Mouse (Mus musculus) megakaryocyte progenitor cell, adult 5-6 weeks (primary cell): Measurements from ENCODE around the gene Ppp5c. TPM values are rescaled to one million over a fixed set of nuclear protein-coding genes. Genes with fewer than 3 reads are reported as not detected.
A peak's percentile ranks its signal among the peaks of the same experiment; 100 is the strongest.

Experiments used
- ATAC-seq: replicated peaks from 2 replicates; pipeline ENCODE4 v1.8.0; 2016; ENCODE audit warnings: mild to moderate bottlenecking, moderate TSS enrichment, inconsistent platforms; ENCODE audit not compliant: poor library complexity
- total RNA-seq, 2 experiments: library from RNA; stranded (forward) in 1 of 2; stranded (reverse) in 1 of 2; fragments of 157-497, 149-512 nt in 1 of 2; fragments of 200-1000 nt in 1 of 2; gene quantifications; 2 replicates each; pipeline versions ENCODE4 v1.2.3 to v1.2.4; 2015 to 2017

Ppp5c gene
- total RNA-seq, 2 experiments from 2014 or later = 68.3 to 80.5 TPM

GRCm38 (mm10) chr7:17019426-17020166 lies 8.1 kb downstream of the Ppp5c start:
- ATAC-seq = peak; percentile 8; the same call in 1 of the 2 replicates

DNA sequence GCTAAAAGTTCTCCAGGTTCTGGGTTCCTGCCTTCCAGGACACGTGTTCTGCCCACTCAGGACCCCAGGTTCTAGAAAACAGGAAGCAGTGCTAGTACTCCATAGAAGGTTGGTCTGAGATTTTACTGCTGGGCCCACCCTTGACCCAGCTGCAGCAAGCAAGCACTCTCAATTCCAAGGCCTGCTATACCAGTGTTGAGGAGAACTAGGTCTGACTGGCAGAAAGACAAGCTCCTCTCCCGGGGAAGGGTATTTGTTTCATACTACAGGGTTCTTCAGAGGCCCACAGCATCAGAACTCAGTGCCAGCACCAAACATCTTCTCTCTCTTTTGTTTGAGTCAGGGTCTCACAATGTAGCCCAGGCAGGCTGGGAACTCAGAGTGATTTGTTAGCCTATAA lies 9.8 kb downstream of the Ppp5c start:
- no peak for ATAC-seq

GRCm38 (mm10) chr7:17017036-17017435 lies 10.7 kb downstream of the Ppp5c start:
- ATAC-seq = peak; percentile 87

- no peak for ATAC-seq
Measured at GRCm38 (mm10) chr7:17015381-17015780, 12.3 kb downstream of the Ppp5c start.

DNA sequence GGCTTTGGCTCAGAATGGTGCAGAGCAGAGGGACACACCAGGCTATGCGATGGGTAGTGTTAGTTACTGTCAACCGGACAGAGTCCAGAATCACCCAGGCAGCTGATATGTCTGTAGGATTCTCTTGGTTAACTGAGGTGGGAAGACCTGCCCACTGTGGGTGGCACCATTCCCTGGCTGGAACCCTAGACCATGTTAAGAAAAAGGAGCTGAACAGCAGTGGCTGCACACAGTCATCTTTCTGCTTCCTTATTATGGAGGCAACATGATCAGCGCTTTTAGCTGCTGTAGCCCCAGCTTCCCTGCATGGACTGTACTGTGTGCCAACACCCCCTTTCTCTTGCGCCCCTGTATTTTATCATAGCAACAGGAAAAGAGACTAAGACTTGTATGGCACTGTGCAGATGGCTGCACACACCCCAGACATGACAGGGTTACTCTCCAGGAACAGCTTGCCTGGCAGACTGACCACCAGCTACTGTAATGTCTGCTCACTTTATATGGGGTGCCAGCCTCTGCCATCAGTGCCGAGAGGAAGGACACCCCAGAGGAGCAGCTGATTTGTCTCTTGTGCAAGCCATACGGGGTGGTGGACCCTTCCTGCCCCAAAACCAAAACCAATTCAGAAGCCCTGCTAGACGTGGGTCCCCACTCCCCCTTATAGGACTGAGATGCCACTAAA lies 15.7 kb downstream of the Ppp5c start:
- no peak for ATAC-seq

GRCm38 (mm10) chr7:17010010-17010347 lies 17.7 kb downstream of the Ppp5c start:
- ATAC-seq = no peak

GRCm38 (mm10) chr7:17009326-17010009 lies 18.3 kb downstream of the Ppp5c start:
- peak; percentile 42; the same call in 1 of the 2 replicates for ATAC-seq

DNA sequence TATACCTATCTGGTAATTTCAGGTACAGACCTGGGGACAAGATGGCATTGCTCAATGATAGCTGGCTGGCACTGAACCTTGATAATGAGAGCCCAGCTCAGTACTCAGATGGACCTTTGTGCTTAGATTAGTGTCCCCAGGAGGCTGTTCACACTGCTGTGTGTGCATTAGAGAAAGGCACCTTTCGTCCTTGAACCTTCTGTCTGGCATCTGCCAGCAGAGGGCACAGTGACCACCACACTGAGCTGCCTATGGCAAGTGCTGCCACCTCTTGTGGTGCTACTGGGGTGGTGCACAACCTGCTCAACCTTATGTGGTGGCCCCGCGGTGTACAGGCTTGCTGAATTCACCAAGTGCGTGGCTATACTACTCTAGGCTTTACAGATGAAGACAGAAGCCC lies 20.4 kb downstream of the Ppp5c start:
- ATAC-seq = peak; percentile 83

DNA sequence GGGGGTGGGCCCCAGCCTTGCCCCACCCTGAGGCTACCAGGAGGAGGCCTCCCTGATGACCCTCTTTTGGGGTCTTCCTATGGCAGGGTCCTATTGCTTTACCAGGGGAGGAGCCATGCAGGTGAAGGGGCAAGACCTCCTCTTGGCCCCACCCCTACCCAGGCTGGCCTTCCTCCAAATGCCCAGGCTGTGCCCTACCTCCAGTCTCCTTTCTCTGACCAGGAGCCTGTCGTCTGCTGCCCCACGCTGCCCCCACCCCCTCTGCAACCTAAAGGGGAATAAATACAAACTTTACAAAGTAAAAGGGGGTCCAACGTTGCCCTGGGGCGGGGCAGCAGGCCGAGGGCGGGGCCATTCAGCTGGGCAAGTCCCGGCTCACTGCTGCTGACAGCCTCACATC lies 23.0 kb downstream of the Ppp5c start:
- no peak for ATAC-seq

DNA sequence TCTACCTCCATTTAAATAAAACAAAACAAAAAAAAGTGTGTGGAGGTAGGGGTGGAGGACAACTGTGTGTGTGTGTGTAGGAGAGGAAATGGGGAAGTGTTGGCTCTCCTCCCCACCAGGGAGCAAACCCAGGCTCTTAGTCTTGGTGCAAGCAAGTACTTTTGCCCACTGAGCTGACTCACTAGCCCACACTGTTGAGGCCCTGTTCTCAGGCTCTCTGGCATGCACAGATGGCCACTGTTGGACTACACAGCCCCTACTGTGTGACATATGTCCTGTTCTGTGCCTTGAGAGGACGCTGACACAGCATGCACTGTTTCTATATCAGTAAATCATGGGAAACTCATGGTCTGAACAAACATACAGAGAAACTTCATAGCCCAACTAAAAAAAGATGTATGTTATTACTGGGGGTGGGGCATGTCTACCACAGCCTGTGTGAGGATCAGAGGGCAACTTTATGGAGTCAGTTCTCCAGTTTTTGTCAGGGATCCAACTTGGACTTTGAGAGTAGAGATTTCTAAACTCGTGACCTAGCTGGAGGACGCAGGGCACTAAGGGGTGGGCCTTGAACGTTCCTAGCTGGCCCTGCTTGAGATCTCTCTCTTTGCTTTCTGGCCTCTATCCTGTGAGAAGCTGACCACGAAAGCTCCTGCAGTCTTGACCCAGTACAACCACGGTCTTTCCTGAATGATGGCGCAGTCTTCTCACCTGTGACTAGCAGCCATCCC lies 24.3 kb downstream of the Ppp5c start:
- peak; percentile 20; the same call in 1 of the 2 replicates for ATAC-seq

GRCm38 (mm10) chr7:17002375-17003195 lies 25.1 kb downstream of the Ppp5c start:
- ATAC-seq = peak; percentile 86

DNA sequence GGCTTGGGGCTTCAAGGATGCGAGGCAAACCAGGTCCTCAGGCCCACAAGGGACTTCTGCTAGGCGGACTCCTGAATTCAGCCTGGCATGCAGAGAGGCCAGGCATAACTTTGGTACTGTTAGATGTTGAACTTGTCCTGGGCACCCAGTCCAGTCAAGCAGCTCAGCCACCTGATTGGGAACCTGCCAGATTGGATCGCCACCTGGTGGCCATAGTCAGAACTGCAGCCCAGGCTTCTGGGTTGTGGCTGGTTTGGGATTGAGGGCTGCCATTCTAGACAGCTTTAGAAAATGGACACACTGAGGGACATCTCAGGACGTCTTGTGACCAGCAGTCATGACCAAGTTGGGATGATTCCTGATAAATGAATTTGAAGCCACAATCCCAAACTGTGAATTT lies 28.1 kb downstream of the Ppp5c start:
- ATAC-seq = peak; percentile 61

DNA sequence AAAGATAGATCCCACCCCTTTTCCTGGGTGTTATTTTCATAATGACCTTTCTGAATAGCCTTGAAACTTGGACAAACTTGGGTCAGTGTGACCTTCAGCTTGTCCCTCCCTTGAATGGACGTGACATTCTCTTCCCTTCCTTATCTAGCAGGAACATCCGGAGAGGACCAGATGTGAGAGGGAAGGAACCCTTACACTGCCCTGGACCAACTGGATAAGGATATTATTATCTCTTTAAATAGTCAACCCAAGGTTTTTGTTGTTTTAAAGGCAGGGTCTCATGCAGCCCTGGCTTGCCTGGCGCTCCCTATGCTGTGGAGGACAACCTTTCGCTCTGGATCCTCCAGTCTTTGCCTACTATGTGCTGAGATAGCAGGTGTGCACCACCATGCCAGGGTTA lies 28.5 kb downstream of the Ppp5c start:
- ATAC-seq = peak; percentile 3; the same call in 1 of the 2 replicates

GRCm38 (mm10) chr7:16995345-16995744 lies 32.4 kb downstream of the Ppp5c start:
- no peak for ATAC-seq

DNA sequence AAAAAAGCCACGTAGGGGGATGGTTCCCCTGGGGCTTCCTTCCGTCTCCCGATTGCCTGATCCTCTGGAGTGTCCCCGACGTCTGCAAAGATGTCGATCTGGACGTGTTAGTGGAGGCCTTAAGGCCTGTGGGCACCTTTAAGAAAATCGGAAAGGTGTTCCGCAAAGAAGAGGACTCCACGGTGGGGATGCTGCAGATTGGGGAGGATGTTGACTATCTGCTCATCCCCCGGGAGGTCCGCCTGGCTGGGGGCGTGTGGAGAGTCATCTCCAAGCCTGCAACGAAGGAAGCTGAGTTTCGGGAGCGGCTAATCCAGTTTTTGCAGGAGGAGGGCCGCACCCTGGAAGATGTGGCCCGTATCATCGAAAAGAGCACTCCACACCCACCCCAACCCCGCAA lies 33.3 kb downstream of the Ppp5c start:
- ATAC-seq = no peak

GRCm38 (mm10) chr7:16993651-16994399 lies 33.9 kb downstream of the Ppp5c start:
- peak; percentile 84 for ATAC-seq

DNA sequence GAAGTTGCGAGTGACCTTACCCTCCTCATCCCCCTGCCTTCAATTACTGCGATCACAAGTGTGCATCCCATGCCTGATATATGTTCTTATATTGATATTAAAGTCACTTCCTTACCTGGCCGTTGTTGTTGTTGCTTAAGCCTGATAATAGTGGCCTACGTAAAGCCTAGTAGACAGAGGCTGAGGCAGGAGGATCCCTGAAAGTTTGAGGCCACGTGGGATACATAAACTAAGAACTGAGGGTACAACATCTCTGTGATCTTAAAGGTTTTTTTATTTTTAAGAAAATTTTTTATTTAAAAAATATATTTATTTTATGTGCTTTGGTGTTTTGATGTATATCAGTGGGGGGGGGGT lies 35.3 kb downstream of the Ppp5c start, which contains the start of gene Ccdc8:
TSS of gene Ccdc8 (plus strand) at position 258 of the 357 bp plus-strand sequence.
- no peak for ATAC-seq

DNA sequence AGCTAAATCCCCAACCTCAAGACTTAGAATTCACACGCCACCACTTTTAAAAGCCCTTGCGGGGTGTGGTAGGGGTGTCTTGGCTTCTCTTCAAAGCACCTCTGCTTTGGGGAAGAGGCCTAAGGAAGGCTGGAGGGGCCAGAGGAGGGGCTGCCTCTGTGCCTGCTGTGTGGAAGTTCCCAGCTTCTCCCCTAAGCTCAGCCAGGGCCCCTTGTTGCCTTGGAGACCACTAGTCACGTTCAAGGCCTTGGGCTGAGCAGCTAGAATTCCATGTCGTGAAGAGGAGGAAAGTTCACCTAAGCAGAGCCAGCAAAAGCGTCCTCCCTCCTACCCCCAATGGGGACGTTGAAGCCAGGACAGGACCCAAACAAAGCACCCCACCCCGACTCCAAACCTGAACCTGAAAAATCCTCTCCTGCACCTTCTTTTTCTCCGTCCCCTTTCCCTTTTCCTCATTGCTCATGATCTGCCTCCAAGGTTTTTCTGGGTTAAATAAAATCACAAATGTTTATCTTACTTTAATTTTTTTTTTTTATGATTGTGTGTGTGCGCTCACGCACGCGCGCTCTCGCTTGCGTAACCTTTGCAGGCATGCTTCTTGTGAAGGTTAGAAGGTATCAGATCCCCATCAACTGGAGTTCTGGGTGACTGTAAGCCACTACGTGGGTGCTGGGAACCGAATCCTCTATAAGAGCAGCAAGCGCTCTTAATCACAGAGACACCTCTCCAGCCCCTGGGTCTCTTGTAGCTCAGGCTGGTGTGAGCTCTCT lies 35.9 kb downstream of the Ppp5c start:
- ATAC-seq = peak; percentile 23; the same call in 1 of the 2 replicates
